Mouse (Mus musculus): ENCODE measurements around the gene Strn4. TPM values are rescaled to one million over a fixed set of nuclear protein-coding genes. Genes with fewer than 3 reads are reported as not detected.
A peak's percentile ranks its signal among the peaks of the same experiment; 100 is the strongest.

Strn4 gene
- polyA plus RNA-seq, 1 experiment from 2014 or later: 61.3 TPM

GRCm38 (mm10) chr7:16845072-16845819 lies 29.6 kb downstream of the Strn4 start:
- 12% methylated on average over 14 of the region's 14 CpGs for WGBS (ENCODE audit: insufficient replicate concordance)
- peaks cover 51% of the 10 kb centered on the region for H3K4me1 ChIP-seq

GRCm38 (mm10) chr7:16845820-16846167 lies 30.1 kb downstream of the Strn4 start:
- Histone ChIP-seq H3K27me3 (replicated peaks) (no peaks in the 10 kb centered on the region), H3K4me1 (peaks cover 48% of the 10 kb centered on the region), H3K36me3 (peaks cover 31% of the 10 kb centered on the region), H3K27ac (peak overlapping the region; percentile 73; the same call in 1 of the 2 replicates), H3K9ac (peak overlapping the region; percentile 71), H3K4me3 (peak overlapping the region; percentile 67), H3K4me2 (peak overlapping the region; percentile 95), H3K9me3 (replicated peaks) (no peaks in the 10 kb centered on the region)
- no peak for ATAC-seq
- 25% methylated on average over 10 of the region's 10 CpGs for WGBS (ENCODE audit: insufficient replicate concordance)

More at GRCm38 (mm10) chr7:16845072-16845819, 29.6 kb downstream of the Strn4 start:
- Histone ChIP-seq H3K9ac (peak overlapping the region; percentile 71), H3K4me3 (peak overlapping the region; percentile 67), H3K36me3 (peaks cover 31% of the 10 kb centered on the region), H3K27ac (peak overlapping the region; percentile 73), H3K9me3 (replicated peaks) (no peaks in the 10 kb centered on the region), H3K4me2 (peak overlapping the region; percentile 95), H3K27me3 (replicated peaks) (no peaks in the 10 kb centered on the region)
- ATAC-seq: no peak

DNA sequence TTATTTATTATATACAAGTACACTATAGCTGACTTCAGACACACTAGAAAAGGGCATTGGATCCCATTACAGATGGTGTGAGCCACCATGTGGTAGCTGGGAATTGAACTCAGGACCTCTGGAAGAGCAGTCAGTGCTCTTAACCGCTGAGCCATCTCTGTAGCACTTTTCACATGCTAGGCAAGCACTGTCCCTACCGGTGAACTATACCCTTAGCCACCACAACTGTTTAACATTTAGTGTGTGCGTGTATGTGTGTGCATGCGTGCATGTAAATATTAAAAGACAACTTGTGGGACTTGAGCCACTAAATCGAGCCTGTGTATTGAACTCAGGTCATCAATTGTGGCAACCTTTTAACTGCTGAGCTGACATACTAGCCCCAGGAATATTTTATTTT lies 31.1 kb downstream of the Strn4 start:
- Histone ChIP-seq H3K27me3 (replicated peaks) (no peaks in the 10 kb centered on the region), H3K9ac (no peak overlapping the region), H3K36me3 (peaks cover 30% of the 10 kb centered on the region), H3K4me2 (no peak overlapping the region), H3K27ac (no peak overlapping the region), H3K4me1 (peaks cover 39% of the 10 kb centered on the region), H3K9me3 (replicated peaks) (no peaks in the 10 kb centered on the region), H3K4me3 (no peak overlapping the region)
- WGBS (ENCODE audit: insufficient replicate concordance): 89% methylated on average over 5 of the region's 5 CpGs
- no peak for ATAC-seq

GRCm38 (mm10) chr7:16847507-16847906 lies 31.8 kb downstream of the Strn4 start:
- H3K27me3 ChIP-seq (replicated peaks): no peaks in the 10 kb centered on the region
- H3K9me3 ChIP-seq (replicated peaks): no peaks in the 10 kb centered on the region
- WGBS (ENCODE audit: insufficient replicate concordance): 81% methylated on average over 19 of the region's 19 CpGs
- H3K4me2 ChIP-seq: no peak overlapping the region
- H3K4me3 ChIP-seq: no peak overlapping the region
- peaks cover 33% of the 10 kb centered on the region for H3K36me3 ChIP-seq
- H3K4me1 ChIP-seq: peaks cover 31% of the 10 kb centered on the region
- H3K9ac ChIP-seq: no peak overlapping the region
- no peak for ATAC-seq
- no peak overlapping the region for H3K27ac ChIP-seq

DNA sequence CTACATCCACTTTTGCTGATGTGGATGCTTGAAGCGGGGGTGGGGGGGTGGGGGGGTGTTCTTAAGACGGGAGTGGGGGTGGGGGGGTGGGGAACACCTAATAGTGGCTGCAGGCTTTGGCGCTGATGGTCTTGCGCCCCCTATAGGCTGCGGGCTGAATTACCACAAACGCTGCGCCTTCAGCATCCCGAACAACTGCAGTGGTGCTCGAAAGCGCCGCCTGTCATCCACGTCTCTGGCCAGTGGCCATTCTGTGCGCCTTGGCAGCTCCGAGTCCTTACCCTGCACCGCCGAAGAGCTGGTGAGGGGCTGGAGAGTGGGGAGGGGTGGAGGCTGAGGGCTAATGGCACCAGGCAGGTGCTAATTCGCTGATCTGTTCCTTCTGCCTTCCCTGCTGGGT lies 32.9 kb downstream of the Strn4 start:
- Histone ChIP-seq H3K27me3 (replicated peaks) (no peaks in the 10 kb centered on the region), H3K27ac (no peak overlapping the region), H3K4me3 (no peak overlapping the region), H3K4me2 (no peak overlapping the region), H3K9ac (no peak overlapping the region), H3K9me3 (replicated peaks) (no peaks in the 10 kb centered on the region), H3K36me3 (peaks cover 39% of the 10 kb centered on the region), H3K4me1 (peaks cover 24% of the 10 kb centered on the region)
- WGBS (ENCODE audit: insufficient replicate concordance): 37% methylated on average over 17 of the region's 17 CpGs
- no peak for ATAC-seq

- H3K4me3 ChIP-seq: no peak overlapping the region
Measured at GRCm38 (mm10) chr7:16851636-16852035, 35.9 kb downstream of the Strn4 start.

DNA sequence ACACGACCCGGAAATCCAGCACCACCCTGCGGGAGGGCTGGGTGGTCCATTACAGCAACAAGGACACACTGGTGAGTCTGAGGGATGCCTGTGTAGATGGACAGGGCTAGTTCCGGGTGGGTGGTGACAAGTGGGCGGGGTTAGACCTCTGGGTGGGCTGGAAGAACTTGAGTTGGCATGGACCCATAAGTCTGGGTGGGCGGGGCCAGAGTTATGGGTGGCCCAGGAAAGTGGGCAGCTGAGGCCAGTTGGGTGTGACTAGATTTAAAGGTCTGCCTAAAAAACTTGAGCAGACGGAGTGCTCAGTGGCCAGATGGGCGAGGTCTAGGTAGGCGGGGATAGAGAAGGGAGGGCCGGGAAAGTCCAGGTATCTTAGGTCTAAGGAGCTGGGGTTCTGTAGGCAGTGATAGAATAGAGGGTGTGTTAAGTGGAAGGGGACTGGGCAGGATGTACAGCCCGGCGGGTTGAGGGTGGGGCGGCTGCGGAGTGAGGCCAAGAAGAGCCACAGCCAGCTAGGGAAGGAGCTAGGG lies 37.7 kb downstream of the Strn4 start:
- peak; percentile 13; the same call in 1 of the 2 replicates for ATAC-seq
- H3K27ac ChIP-seq: no peak overlapping the region
- peaks cover 82% of the 10 kb centered on the region for H3K36me3 ChIP-seq
- WGBS (ENCODE audit: insufficient replicate concordance): 73% methylated on average over 14 of the region's 14 CpGs
- H3K9ac ChIP-seq: no peak overlapping the region
- no peak overlapping the region for H3K4me2 ChIP-seq
- H3K4me3 ChIP-seq: no peak overlapping the region
- H3K4me1 ChIP-seq: 0 out of 2 replicates have a peak, but pooled peaks cover 2% of the 10 kb centered on the region
- no peaks in the 10 kb centered on the region for H3K9me3 ChIP-seq (replicated peaks)
- H3K27me3 ChIP-seq (replicated peaks): no peaks in the 10 kb centered on the region

More at GRCm38 (mm10) chr7:16851636-16852035, 35.9 kb downstream of the Strn4 start:
- 81% methylated on average over 4 of the region's 4 CpGs for WGBS (ENCODE audit: insufficient replicate concordance)
- H3K9me3 ChIP-seq (replicated peaks): no peaks in the 10 kb centered on the region
- no peak for ATAC-seq
- no peak overlapping the region for H3K27ac ChIP-seq
- no peaks in the 10 kb centered on the region for H3K27me3 ChIP-seq (replicated peaks)
- H3K36me3 ChIP-seq: peaks cover 70% of the 10 kb centered on the region
- H3K4me2 ChIP-seq: no peak overlapping the region
- no peaks in the 10 kb centered on the region for H3K4me1 ChIP-seq
- no peak overlapping the region for H3K9ac ChIP-seq

DNA sequence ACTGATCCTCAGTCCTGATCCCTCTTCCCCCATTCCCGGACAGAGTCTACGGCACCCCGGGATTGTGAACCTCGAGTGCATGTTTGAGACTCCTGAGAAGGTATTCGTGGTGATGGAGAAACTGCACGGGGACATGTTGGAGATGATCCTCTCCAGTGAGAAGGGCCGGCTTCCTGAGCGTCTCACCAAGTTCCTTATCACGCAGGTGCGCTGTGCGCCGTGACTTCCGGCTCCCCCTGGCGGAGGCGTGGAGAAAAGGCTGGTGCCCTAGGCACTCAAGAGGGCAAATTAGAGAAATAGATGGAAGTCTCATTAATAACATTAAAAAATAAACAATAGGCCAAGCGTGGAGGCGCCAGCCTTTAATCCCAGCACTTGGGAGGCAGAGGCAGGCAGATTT lies 42.6 kb downstream of the Strn4 start:
- no peak overlapping the region for H3K4me3 ChIP-seq
- no peak overlapping the region for H3K4me2 ChIP-seq
- 0 out of 2 replicates have a peak, but pooled peaks have one; percentile 36 for ATAC-seq
- 0 out of 2 replicates have a peak, but pooled peaks cover 2% of the 10 kb centered on the region for H3K4me1 ChIP-seq
- WGBS (ENCODE audit: insufficient replicate concordance): 39% methylated on average over 17 of the region's 17 CpGs
- H3K27ac ChIP-seq: no peak overlapping the region
- no peak overlapping the region for H3K9ac ChIP-seq
- H3K9me3 ChIP-seq (replicated peaks): no peaks in the 10 kb centered on the region
- H3K36me3 ChIP-seq: peaks cover 57% of the 10 kb centered on the region
- no peaks in the 10 kb centered on the region for H3K27me3 ChIP-seq (replicated peaks)

GRCm38 (mm10) chr7:16859902-16860651 lies 44.4 kb downstream of the Strn4 start:
- Histone ChIP-seq H3K9me3 (replicated peaks) (no peaks in the 10 kb centered on the region), H3K36me3 (peaks cover 57% of the 10 kb centered on the region), H3K27me3 (replicated peaks) (no peaks in the 10 kb centered on the region), H3K4me2 (no peak overlapping the region), H3K4me3 (no peak overlapping the region), H3K27ac (no peak overlapping the region), H3K9ac (no peak overlapping the region), H3K4me1 (0 out of 2 replicates have a peak, but pooled peaks cover 2% of the 10 kb centered on the region)
- ATAC-seq: no peak
- WGBS (ENCODE audit: insufficient replicate concordance): 29% methylated on average over 5 of the region's 5 CpGs

DNA sequence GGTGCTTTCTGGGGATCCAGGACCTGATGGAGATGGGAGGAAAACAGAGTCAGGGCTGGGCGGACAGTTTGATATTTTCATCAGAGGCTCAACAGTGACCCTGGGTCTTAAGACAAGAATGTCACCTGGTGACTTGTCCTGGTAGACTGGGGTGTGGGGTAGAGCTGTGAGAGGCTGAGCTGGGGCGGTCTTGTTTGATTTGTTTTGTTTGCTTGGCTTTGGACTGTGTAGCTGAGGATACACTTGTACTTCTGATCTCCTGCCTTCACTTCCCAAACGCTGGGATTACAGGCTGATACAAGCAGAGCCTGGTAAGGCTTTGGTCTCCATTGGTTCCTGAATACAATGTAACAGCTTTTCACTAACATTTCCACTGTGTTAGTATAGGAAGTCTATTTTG lies 51.8 kb downstream of the Strn4 start:
- Histone ChIP-seq H3K27me3 (replicated peaks) (no peaks in the 10 kb centered on the region), H3K4me1 (peaks cover 5% of the 10 kb centered on the region), H3K4me2 (no peak overlapping the region), H3K36me3 (peaks cover 34% of the 10 kb centered on the region), H3K4me3 (no peak overlapping the region), H3K9ac (no peak overlapping the region), H3K9me3 (replicated peaks) (no peaks in the 10 kb centered on the region), H3K27ac (0 out of 2 replicates have a peak overlapping the region, but pooled peaks have one; percentile 1)
- 67% methylated on average over 3 of the region's 3 CpGs for WGBS (ENCODE audit: insufficient replicate concordance)
- peak; percentile 36; the same call in 1 of the 2 replicates for ATAC-seq

- peak; percentile 49; the same call in 1 of the 2 replicates for ATAC-seq
- 69% methylated on average over 16 of the region's 16 CpGs for WGBS (ENCODE audit: insufficient replicate concordance)
- H3K4me3 ChIP-seq: no peak overlapping the region
- peaks cover 12% of the 10 kb centered on the region for H3K4me1 ChIP-seq
- no peak overlapping the region for H3K4me2 ChIP-seq
- H3K27ac ChIP-seq: no peak overlapping the region
- peaks cover 24% of the 10 kb centered on the region for H3K36me3 ChIP-seq
- H3K27me3 ChIP-seq (replicated peaks): no peaks in the 10 kb centered on the region
- H3K9me3 ChIP-seq (replicated peaks): no peaks in the 10 kb centered on the region
- H3K9ac ChIP-seq: no peak overlapping the region
Measured at GRCm38 (mm10) chr7:16869497-16869896, 53.8 kb downstream of the Strn4 start.

- Histone ChIP-seq H3K9me3 (replicated peaks) (no peaks in the 10 kb centered on the region), H3K4me3 (no peak overlapping the region), H3K27me3 (replicated peaks) (peaks cover 13% of the 10 kb centered on the region), H3K36me3 (0 out of 2 replicates have a peak, but pooled peaks cover 9% of the 10 kb centered on the region), H3K9ac (no peak overlapping the region), H3K4me1 (peaks cover 24% of the 10 kb centered on the region), H3K27ac (no peak overlapping the region), H3K4me2 (no peak overlapping the region)
- no peak for ATAC-seq
- WGBS (ENCODE audit: insufficient replicate concordance): 77% methylated on average over 10 of the region's 10 CpGs
Measured at GRCm38 (mm10) chr7:16871600-16871999, 55.9 kb downstream of the Strn4 start.
